Mouse (Mus musculus): ENCODE results near the gene Prr9. TPM values are rescaled to one million over a fixed set of nuclear protein-coding genes. Genes with fewer than 3 reads are reported as not detected.

Prr9 gene
- not detected for total RNA-seq (2021)

GRCm38 (mm10) chr3:92123847-92124246, at the start of gene Prr9:
Gene Prr9, minus strand, starts transcription at chr3:92123947.
- DNase-seq, result no peak
- intact Hi-C loops (cut with DNase I), result no loop called here

GRCm38 (mm10) chr3:92169847-92170246, 46.1 kb upstream of the Prr9 start:
- no peak for DNase-seq
- intact Hi-C loops (cut with DNase I), result no loop called here

GRCm38 (mm10) chr3:92153322-92153721, 29.6 kb upstream of the Prr9 start:
- peak; percentile 20 to 36 for DNase-seq
- intact Hi-C loops (cut with DNase I), result loop anchor here (5.0 kb wide), 1 partner anchor 449 kb away; no protein-coding TSS in a partner anchor

- peak; percentile 42 to 49 for DNase-seq
- intact Hi-C loops (cut with DNase I), result loop anchor here (2.0 to 5.0 kb wide), 3 partner anchors 360 to 620 kb away; no protein-coding TSS in a partner anchor
Observed at GRCm38 (mm10) chr3:92150631-92151277, 27.0 kb upstream of the Prr9 start.

GRCm38 (mm10) chr3:92147913-92148312, 24.2 kb upstream of the Prr9 start:
- intact Hi-C loops (cut with DNase I), result loop anchor here (10.0 kb wide), 1 partner anchor 757 kb away; no protein-coding TSS in a partner anchor
- DNase-seq, result no peak

- intact Hi-C loops (cut with DNase I), result loop anchor here (10.0 kb wide), 1 partner anchor 757 kb away; no protein-coding TSS in a partner anchor
- no peak for DNase-seq
Observed at GRCm38 (mm10) chr3:92147420-92147819, 23.7 kb upstream of the Prr9 start.

- no peak for DNase-seq
- intact Hi-C loops (cut with DNase I), result loop anchor here (10.0 kb wide), 1 partner anchor 762 kb away; no protein-coding TSS in a partner anchor
Observed at GRCm38 (mm10) chr3:92142644-92143043, 18.9 kb upstream of the Prr9 start, which contains the start of gene Lelp1. Gene Lelp1, minus strand, starts transcription at chr3:92142744.

GRCm38 (mm10) chr3:92120902-92121301, 2.8 kb downstream of the Prr9 start:
- no peak for DNase-seq
- intact Hi-C loops (cut with DNase I), result no loop called here

- intact Hi-C loops (cut with DNase I), result no loop called here
- DNase-seq, result peak in 1 of 2 experiments; percentile 12
Observed at GRCm38 (mm10) chr3:92117930-92118329, 5.8 kb downstream of the Prr9 start.

- DNase-seq, result no peak
- intact Hi-C loops (cut with DNase I), result no loop called here
Observed at GRCm38 (mm10) chr3:92111526-92111925, 12.2 kb downstream of the Prr9 start.

- intact Hi-C loops (cut with DNase I), result no loop called here
Observed at GRCm38 (mm10) chr3:92110790-92111189, 13.0 kb downstream of the Prr9 start.

GRCm38 (mm10) chr3:92106582-92106981, 17.2 kb downstream of the Prr9 start:
- intact Hi-C loops (cut with DNase I), result loop anchor here (1.0 kb wide), 1 partner anchor 55 kb away; no protein-coding TSS in a partner anchor
- peak; percentile 26 to 38 for DNase-seq

More at GRCm38 (mm10) chr3:92110790-92111189, 13.0 kb downstream of the Prr9 start:
- DNase-seq, result no peak

GRCm38 (mm10) chr3:92083042-92083441, 40.7 kb downstream of the Prr9 start, which contains the start of gene Lor:
Gene Lor, minus strand, starts transcription at chr3:92083142.
- DNase-seq, result no peak
- intact Hi-C loops (cut with DNase I), result no loop called here

- DNase-seq, result peak in 1 of 2 experiments; percentile 39
- intact Hi-C loops (cut with DNase I), result no loop called here
Observed at GRCm38 (mm10) chr3:92081285-92081931, 42.3 kb downstream of the Prr9 start.

GRCm38 (mm10) chr3:92080462-92081284, 43.1 kb downstream of the Prr9 start:
- peak; percentile 71 to 73 for DNase-seq
- intact Hi-C loops (cut with DNase I), result no loop called here

Other genes with a start within 250 kb of the Prr9 start
- not detected for gene Pglyrp3, start 109.4 kb downstream of the Prr9 start, total RNA-seq (2021)
- gene Lor, start 40.8 kb downstream of the Prr9 start, total RNA-seq (2021), result not detected
- not detected for gene Lelp1, start 18.8 kb upstream of the Prr9 start, total RNA-seq (2021)
- not detected for gene Sprr2a1, start 91.9 kb upstream of the Prr9 start, total RNA-seq (2021)
- 1 to 10 TPM; 2.6 to 3.4 TPM for gene Sprr2a2, start 92.0 kb upstream of the Prr9 start, total RNA-seq (2021)
- gene Sprr2a3, start 161.5 kb upstream of the Prr9 start, total RNA-seq (2021), result not detected
- not detected for gene Sprr2b, start 192.7 kb upstream of the Prr9 start, total RNA-seq (2021)
- not detected for gene Sprr2d, start 215.2 kb upstream of the Prr9 start, total RNA-seq (2021)
- not detected for gene Sprr2e, start 228.2 kb upstream of the Prr9 start, total RNA-seq (2021)
- gene Sprr2f, start 241.2 kb upstream of the Prr9 start, total RNA-seq (2021), result not detected

All from heart, postnatal 10 days (tissue).